Mouse (Mus musculus) heart, postnatal 10 days (tissue): ENCODE data around the gene Spata13. TPM values are rescaled to one million over a fixed set of nuclear protein-coding genes. Genes with fewer than 3 reads are reported as not detected.

Experiments
- DNase-seq, 2 experiments: peaks; one replicate each; pipeline ENCODE4 v3.0.0; 2021
- intact Hi-C: fragments of 180-260 bp; cut with DNase I; formaldehyde crosslinking; loops from one replicate; pipeline ENCODE4 v1.15.1; 2025
- total RNA-seq, 2 experiments: library from RNA; stranded (reverse); gene quantifications; 2 replicates each; pipeline ENCODE4 v1.2.3; 2021

Spata13 gene
- total RNA-seq, 2 experiments from 2014 or later = 38.9 to 47.4 TPM

DNA sequence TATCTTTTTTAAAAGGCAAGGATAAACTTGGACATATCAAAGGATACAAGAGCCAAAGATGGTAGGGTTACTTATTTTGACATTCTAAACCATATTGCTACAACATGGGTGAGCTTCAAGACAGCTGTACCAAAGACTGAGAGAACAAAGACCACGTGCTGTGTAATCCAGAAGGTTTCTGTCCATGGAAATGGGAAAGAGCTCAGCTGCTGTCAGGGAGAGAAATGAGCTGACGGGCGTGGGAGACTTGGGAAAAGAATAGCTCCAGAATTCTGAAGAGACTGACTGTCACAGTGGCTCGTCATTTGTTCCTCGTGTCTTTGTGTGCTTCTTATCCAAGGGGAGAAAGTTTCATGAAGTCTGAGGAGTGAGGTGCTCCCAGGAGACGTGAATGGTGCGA lies 36.4 kb downstream of the Spata13 start:
- DNase-seq = peak in 1 of 2 experiments; percentile 27
- intact Hi-C loops = no loop called here

DNA sequence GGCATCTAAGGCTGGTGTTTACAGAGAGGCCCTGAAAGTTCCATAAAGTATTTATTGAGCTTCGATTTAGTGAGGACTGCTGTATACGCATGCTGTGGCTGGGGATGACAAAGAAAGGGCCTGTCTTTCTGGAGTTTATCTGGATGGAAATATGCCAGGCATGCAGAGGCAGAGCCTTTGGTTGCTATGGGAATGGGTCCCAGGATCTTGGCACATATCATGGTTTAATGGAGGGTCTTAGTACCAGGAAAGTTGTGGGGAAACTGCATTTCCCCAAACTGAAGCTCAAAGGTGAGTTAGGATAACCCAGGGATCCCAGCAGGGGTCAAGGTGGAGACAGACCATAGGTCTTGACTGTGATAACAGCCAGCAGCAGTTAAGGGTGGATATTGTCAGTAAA lies 37.7 kb downstream of the Spata13 start:
- intact Hi-C loops = no loop called here
- no peak for DNase-seq

DNA sequence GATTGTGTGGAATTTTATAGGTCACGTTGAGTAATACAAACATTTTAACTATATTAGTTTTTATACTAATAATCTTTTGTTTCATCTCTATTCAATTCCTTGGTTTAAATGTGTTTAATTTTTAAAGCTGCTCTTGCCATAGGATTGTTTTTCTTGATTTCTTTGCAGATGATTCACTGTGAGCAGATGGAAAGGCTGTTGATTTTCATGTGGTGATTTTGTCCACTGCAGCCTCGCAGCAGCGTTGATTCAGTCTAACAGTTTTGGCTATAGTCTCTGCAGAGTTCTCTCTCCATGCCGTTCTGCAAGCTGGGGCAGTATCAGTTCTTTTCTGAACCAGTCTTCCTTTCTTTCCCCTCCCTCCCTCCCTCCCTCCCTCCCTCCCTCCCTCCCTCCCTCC lies 41.9 kb downstream of the Spata13 start:
- intact Hi-C loops = no loop called here
- no peak for DNase-seq

DNA sequence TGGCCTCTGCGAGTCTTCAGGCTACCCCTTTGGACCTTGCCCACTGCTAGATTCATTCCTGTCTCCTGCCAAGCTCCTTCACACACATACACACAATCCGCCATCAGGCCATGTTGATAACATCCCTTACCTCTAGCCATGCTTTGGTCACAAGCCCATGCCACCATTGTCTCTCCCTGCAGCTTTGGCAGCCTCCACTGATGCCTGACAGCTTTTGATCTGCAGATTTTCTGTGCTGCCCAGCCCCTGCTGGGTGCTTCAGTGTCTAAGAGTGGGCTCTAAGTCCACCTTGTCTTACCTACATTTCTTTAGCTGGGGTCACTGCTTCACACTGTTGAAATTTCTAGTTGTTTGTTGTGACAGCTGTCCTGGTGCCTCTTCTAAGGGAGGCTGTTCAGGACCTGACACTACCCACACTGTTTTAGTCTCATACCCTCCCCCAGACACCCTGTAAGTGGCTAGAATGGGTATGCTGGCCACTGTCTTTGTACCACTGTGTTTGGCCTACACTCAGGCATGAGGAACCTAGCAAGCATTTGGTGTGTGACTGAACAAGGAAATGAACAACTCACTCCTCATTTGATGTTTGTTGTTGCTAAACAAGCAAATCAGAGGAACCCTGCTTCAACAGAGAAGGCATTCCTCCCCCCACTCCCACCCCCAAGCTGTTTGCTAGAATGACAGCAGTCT lies 43.0 kb downstream of the Spata13 start:
- no peak for DNase-seq
- intact Hi-C loops = no loop called here

DNA sequence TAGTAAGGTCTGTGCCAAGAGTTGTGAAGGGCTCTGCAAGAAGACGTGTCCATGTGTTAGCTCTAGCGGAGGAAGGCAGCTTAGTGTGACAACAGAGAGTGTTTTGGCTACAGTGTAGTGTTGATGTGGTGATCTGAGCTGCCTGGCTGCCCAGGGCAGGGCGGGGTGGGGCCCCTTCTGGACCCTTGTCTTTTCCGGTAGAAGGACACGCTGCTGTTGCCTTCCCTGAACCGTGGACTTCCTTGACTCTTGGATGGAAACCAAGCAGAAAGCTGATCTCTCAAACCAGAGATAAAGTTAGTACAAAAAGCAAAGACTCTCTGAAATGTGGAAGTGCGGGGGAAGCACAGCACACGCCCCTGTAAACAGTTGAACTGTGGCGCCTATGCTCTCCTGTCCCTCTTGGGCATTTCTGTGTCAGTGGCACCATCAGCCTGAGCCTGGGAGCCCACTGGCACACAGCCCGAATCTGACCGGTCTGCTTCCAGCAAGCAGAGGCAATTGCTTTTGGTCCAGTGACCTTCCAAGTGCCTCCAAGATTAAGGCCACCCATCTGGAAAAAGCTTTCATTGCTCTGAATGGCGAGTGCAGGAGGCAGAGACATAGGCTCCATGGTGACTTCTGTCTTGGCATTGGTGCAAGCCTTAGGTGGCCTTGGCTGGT lies 48.7 kb downstream of the Spata13 start:
- peak; percentile 83 for DNase-seq
- intact Hi-C loops = loop anchor here (5.0 kb wide), 3 partner anchors 45 to 95 kb away; no protein-coding TSS in a partner anchor

DNA sequence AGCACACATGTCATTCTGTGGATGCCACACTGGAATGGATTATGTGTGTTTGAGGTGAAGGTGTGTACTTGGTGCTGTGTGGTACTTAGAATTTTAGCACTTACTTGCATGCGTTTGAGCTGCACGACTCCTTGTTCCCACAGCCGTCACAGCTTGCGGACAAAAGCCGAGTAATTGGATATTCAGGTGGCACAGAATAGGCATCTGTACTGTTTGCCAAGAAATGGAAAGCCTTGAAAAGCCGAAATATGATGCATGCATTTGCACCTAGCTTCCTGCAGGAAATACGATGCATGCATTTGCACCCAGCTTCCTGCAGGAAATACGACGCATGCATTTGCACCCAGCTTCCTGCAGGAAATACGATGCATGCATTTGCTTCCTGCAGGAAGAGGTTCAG lies 50.2 kb downstream of the Spata13 start:
- no peak for DNase-seq
- intact Hi-C loops = loop anchor here (5.0 kb wide), 3 partner anchors 47 to 97 kb away; no protein-coding TSS in a partner anchor

DNA sequence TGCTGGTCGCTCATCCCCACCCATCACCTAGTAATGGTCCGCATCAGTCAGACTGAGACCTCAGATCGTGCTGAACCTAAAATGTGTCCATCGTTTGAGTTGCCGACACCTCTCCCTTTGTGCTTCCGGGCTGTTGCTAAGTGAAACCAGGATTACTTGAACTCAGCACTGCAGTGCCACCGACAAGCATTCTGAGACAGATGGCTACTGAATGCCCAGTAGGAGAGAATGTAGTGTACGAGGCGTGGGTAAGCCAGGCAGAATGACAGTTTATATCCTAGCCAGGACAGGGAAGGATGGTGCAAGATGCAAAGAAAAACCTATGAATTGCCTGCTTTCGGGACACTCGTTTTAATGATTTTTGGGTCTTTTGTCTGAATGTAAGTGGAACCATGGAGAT lies 52.9 kb downstream of the Spata13 start:
- intact Hi-C loops = no loop called here
- DNase-seq = no peak

DNA sequence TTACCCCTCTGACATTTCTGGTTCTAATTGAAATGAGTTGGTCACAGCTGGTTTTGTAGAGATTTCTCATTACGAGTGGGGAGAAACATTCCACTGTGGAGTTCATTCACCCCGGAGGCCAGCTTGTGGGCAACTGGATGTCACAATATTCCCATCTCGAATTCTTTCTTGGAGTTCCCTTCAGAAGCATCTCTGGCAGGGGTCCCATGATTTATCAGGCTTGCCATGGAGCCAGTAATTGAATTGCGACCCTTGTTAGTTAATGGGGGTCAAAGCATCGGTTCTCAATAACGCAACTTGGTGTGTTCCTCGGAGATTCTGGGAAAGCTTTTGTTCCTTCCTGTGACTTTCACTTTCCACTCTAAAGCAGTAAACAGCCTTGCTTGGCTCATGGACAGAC lies 53.4 kb downstream of the Spata13 start:
- intact Hi-C loops = no loop called here
- DNase-seq = peak in 1 of 2 experiments; percentile 19

DNA sequence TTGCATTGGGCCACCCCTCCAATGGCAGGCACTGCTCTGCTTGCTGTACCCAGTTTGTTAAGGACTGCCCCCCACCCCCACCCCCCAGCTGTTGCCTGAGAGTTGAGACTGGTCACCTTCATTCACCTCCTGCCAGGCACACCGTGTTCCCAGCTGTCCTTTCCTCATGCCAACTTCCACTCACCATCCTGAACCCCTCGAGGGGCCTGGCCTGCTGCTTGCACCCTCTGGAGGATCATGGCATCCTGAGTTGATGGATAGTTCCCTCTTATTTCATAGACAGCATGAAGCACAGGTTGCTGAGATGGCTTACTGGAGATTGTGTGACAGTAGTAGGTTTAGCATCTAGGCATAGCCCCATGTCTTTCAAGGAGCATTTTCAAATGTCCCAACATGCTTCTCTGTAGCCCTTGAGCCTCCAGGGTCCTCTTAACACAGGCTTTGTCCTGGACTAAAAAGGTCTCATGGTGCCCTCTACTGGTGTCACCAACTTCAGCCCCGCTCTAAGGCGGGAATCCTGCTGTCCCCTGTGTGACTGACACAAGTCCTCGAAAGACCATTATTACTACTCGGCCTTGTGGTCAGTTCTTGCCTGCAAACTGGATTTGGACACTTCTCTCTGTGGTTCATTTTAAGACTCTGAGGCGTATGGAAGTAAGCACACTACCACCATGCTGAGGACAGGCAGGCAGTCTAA lies 54.9 kb downstream of the Spata13 start:
- intact Hi-C loops = loop anchor here (1.0 kb wide), 1 partner anchor 163 kb away; no protein-coding TSS in a partner anchor
- peak; percentile 79 to 85 for DNase-seq

DNA sequence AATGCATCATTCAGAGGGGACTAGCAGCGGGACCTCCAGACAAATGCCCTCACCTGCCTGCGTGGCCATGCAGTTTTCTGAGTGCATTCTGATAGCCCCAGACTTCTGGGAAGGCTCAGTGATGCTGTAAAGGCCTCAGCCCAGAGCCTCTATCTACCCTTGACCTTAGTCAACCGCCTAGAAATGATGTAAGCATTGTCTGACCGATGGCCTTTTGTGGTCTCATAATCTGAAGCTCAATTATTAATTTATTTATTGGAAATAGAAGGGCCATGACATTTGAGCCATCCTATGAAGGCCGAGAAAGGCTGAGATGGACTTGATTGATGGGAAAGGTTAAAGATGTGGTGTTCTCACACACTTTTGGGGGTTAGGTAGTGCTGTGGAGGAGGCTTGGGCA lies 56.0 kb downstream of the Spata13 start:
- DNase-seq = no peak
- intact Hi-C loops = loop anchor here (1.0 kb wide), 1 partner anchor 164 kb away; no protein-coding TSS in a partner anchor

DNA sequence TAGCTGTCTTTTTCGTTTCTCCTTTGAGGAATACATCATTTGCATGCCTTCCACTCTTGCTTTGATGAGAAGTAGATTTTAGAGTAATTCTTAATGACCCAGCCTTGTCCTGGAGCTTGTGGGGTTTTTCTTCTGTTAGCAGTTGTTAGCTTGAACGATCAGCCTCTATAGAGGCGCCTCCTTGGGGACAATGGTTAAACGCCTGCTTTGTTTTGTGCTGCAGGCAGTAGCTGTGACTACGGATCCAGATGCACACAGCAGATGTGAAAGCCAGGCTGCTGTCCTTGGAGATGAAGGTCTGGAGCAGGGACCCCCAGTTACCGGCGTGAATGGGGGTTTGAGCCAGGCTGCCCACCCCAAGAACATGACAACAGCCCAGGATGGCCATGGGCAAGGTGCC lies 56.8 kb downstream of the Spata13 start:
- no peak for DNase-seq
- intact Hi-C loops = no loop called here

DNA sequence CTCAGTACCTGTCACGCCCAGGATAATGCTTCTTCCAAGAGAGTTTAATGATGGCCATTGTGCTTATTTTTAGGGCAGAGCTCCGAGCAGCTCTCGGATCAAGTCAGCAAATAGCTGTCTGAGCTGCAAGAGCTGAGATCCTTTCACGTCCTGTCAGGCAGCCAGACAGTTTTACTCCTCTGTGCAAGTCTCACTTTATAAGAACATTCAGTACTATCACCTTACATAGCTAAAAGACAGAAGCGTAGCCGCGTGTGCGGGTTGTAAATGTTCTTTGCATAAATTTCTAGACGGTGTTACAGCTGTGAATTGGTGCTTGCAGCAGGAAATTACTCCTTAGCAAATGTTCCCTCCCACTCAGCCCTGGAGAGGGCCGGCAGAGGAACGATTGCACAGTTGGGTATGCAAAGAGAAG lies 59.3 kb downstream of the Spata13 start:
- intact Hi-C loops = loop anchor here (1.0 kb wide), 1 partner anchor 168 kb away; no protein-coding TSS in a partner anchor

DNA sequence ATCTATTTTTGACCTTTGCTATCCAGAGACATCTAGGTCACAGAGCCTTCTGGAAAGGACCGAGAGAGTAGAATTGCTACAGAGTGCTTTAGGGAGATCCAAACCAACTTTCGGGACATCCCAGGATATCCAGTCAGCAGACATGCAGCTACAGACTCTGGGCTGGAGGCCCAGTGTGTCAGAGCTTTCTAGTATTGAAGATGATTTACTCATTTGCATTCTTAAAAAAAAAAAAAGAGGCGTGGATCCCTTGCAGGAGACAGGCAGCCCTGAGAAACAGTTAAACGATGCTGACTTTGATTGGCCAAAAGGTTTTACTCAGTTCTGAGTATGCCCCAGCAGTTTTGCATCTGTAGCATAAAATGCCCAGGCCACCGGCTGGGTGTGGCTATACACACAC lies 59.9 kb downstream of the Spata13 start:
- intact Hi-C loops = loop anchor here (1.0 kb wide), 1 partner anchor 168 kb away; no protein-coding TSS in a partner anchor

More for the DNA sequence above, 59.3 kb downstream of the Spata13 start:
- peak in 1 of 2 experiments; percentile 28 for DNase-seq

DNA sequence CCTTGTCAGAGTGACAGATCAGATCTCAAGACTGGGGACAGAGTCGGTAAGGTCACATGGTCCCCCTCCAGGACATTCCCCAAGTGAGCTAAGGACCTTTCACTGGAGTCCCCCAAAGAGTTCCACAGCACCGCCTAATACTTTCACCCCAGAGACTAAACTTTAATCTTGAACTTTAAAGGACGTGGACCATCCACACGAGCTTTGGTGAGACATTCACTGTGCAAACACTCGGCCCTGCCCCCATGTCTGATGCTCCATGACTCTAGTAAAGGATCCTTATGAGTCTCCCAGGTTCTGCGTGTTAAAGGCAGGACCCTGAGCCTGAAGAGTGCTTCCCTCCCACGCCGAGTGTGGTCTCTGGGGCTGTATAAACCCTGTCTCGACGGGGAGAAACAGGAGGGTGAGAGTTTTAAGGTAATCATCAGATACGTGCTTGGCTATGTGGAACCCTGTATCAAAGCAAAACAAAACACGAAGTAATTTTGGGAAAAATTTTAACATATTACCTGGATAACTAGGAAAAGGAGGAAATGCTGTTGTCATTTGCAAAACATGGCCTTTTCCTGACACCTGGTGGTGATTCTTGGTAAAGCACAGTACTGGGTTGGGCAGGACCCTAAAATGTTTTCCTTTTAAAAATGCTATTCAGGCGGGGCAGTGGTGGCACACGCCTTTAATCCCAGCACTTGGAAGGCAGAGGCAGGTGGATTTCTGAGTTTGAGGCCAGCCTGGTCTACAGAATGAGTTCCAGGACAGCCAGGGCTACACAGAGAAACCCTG lies 60.6 kb downstream of the Spata13 start:
- peak; percentile 73 to 87 for DNase-seq
- intact Hi-C loops = no loop called here

More for the DNA sequence above, 59.9 kb downstream of the Spata13 start:
- no peak for DNase-seq

DNA sequence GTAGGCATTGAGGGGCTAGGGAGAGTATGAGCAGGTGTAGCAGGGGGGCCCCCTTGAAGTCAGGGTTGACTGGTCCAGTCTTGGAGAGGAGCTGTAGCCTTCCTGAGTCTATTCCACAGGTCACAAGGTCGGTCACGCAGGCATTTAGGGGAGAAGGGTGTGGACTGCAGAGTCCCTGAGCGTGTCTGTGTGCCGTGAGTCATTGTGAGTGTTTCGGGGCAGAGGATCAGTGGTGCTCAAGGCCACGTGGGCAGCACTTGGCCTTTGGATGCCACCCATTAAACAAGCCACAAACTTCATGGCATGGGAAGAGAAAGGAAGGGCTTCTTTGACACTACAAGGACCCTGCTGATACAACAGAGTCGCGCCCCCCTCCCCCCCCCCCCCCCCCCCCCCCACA lies 63.5 kb downstream of the Spata13 start:
- DNase-seq = no peak
- intact Hi-C loops = no loop called here

DNA sequence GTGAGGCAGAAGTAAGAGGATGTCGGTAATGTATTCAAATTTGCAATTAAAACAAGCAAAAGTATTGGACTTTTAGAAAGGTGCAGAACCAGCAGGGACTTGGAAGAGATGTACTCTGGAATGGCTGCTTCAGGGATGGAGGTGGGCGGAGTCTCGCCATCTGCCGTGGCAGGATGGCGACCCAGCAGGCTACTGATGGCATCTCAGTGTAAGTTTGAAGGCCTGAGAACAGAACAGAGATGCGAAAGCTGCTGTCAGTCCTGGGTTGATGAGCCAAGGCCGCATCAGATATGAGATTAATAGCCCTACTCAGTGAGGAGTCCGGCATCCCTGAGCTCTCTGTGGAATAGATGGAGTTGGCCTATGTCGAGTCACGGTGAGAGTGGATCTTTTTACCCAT lies 65.2 kb downstream of the Spata13 start:
- no peak for DNase-seq
- intact Hi-C loops = no loop called here

DNA sequence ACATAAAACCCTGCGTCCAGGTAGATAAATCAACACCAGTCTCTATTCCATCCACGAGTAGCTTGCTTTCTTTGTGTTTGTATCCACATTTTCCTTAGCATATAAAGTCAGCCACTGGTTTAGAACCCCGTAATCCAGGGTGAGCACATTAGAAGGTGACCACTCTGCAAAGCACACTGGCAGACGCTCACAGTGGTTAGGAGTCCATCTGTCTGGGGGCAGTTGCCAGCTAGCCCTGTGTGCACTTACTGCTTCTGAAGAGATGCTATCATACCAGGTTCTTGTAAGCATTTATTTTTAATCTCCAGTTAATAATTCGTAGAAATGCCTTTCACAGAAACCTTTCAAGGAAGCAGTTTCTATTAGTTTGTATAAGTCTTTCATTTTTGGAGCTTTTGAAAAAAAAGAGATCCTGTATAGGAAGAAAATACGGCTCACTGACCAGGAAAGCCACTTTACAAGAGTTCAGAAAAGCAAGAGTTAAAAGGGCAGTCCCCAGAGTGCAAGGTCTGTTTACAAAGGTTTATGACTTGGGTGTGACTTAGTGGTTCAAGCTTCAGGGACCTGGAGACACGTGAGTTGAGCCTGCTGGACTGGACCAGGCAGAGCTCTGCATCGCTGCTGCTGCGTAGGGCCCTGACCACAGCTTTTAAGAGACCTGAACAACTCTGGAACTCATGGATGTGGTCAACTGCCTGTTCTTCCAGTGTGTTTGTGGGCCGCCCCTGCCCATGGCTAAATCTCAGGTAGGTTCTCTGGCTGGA lies 68.8 kb downstream of the Spata13 start:
- intact Hi-C loops = no loop called here

DNA sequence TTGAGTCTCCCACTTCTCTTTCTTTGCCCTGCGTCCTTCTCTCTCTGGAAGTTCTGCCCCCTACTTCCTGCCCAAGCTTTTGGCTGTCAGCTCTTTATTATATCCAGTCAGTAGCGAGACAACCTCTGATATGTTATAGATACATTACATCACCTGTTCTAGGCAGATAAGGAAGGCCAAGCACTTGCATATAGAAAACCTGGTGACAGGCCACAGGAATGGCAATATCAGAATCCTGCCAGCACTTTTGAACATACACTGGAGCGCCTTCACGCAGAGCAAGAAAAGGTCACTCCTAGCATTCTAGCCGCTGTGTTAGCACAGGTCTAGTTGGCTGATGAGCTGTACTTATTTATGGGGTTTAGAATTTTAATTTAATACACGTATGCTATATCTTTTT lies 70.7 kb downstream of the Spata13 start:
- no peak for DNase-seq
- intact Hi-C loops = no loop called here

More for the DNA sequence above, 68.8 kb downstream of the Spata13 start:
- no peak for DNase-seq

DNA sequence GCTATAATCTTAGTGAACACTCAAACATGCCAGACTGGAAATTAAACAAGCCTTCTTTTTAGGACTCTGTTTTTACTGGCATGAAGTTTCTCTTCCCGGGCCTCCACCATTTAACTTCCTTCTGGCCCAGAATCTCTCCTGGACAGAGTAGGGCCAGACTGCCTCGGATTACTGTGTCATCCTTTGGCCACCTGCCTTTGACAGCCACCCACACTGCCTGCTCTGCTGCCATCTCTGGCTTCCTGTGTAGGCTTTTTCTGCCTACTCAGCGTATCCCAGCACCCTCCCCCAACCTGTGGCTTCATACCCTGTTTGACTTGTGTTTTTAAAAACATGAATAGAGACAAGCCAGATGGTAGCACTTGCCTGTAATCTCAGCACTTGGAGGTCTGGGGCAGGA lies 71.2 kb downstream of the Spata13 start:
- peak; percentile 62 to 74 for DNase-seq
- intact Hi-C loops = no loop called here

DNA sequence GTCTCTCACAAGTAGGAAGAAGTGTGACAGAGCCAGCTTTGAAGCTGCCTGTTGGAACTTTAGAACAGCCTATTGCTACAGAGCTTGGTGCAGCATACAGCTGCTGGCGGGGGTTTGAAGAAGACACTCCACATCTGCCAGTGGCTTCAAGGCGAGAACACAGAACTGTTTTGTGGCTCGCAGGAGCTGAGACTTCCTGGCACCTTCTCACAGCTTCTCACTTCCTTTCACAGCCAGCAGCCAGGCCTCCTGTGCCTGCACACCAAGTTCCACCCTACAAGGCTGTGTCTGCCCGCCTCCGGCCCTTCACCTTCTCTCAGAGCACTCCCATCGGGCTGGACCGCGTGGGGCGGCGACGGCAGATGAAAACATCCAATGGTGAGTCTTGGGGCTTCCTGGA lies 75.4 kb downstream of the Spata13 start:
- intact Hi-C loops = no loop called here
- peak in 1 of 2 experiments; percentile 18 for DNase-seq
